Mouse (Mus musculus) midbrain, embryonic 10.5 days (tissue): ENCODE data around the gene Ets1. TPM values are rescaled to one million over a fixed set of nuclear protein-coding genes. Genes with fewer than 3 reads are reported as not detected.

Source experiments
- DNase-seq: peaks from one replicate; pipeline ENCODE4 v3.0.0-alpha.2; 2017; ENCODE audit warnings: low spot score
- H3K27ac ChIP-seq: fragments of 300-500 bp; sonication (generic); replicated peaks from 2 replicates; pipeline ENCODE4 v1.5.1; 2016; ENCODE audit warnings: mild to moderate bottlenecking
- H3K27me3 ChIP-seq: fragments of 300-500 bp; sonication (generic); 2 replicates; pipeline ENCODE4 v1.6.1; 2016; ENCODE audit warnings: low read depth, mild to moderate bottlenecking; ENCODE audit not compliant: poor library complexity, severe bottlenecking
- H3K36me3 ChIP-seq: fragments of 300-500 bp; sonication (generic); 2 replicates; pipeline ENCODE4 v1.6.1; 2016; ENCODE audit warnings: mild to moderate bottlenecking, moderate library complexity
- H3K4me1 ChIP-seq: fragments of 300-500 bp; sonication (generic); 2 replicates; pipeline ENCODE4 v1.6.1; 2016
- H3K4me3 ChIP-seq: fragments of 300-500 bp; sonication (generic); 2 replicates; pipeline ENCODE4 v1.5.1; 2016; ENCODE audit warnings: mild to moderate bottlenecking, moderate library complexity
- H3K9me3 ChIP-seq: fragments of 300-500 bp; sonication (generic); replicated peaks from 2 replicates; pipeline ENCODE4 v1.6.1; 2016; ENCODE audit warnings: mild to moderate bottlenecking
- WGBS: fragments of 180-500 bp; shearing (Covaris S2); methylation state at CpG from one replicate; pipeline ENCODE4 v1.1.7; 2016; 5-methylcytosine and 5-hydroxymethylcytosine counted together
- polyA plus RNA-seq: library from polyadenylated mRNA; unstranded; fragments of >200 nt; fragmentation: Nextera tagmentation; extraction: Ambion mirVana; gene quantifications from 2 replicates; pipeline ENCODE4 v1.2.1, GENCODE M21; 2016

Ets1 gene
- polyA plus RNA-seq, 1 experiment from 2014 or later = 25.7 TPM

DNA sequence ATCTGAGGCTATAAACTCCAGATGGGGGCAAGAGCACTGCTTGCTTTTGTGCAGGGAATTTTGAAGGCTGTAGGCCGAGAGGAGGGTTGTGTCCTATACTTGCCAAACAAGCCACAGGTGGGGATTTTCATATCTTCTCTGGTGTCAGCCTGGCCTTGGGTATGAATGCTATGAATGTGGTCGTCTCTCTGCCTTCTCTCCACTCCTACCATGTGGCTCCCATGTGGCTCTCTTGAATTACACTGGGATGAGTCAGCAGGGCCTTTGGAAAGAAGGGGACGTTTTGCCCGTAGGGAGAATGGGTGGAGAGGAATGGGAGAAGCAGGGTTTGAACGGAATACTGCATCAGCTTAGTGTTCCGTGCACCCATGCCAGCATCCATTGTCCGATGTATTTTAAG lies 78.5 kb downstream of the Ets1 start:
- no peak for DNase-seq
- H3K4me1 ChIP-seq = peaks cover 29% of the 10 kb centered on the region
- no peaks in the 10 kb centered on the region for H3K36me3 ChIP-seq
- WGBS = 81% methylated on average over 7 of the region's 7 CpGs
- H3K9me3 ChIP-seq = peaks cover 10% of the 10 kb centered on the region; the same call in 1 of the 2 replicates
- no peak overlapping the region for H3K4me3 ChIP-seq
- no peak overlapping the region for H3K27ac ChIP-seq
- peaks cover 61% of the 10 kb centered on the region for H3K27me3 ChIP-seq

- 26% methylated on average over 9 of the region's 9 CpGs for WGBS
- Histone ChIP-seq H3K4me1 (peaks cover 31% of the 10 kb centered on the region), H3K27me3 (peaks cover 51% of the 10 kb centered on the region), H3K36me3 (no peaks in the 10 kb centered on the region), H3K27ac (no peak overlapping the region), H3K9me3 (peaks cover 5% of the 10 kb centered on the region; the same call in 1 of the 2 replicates), H3K4me3 (no peak overlapping the region)
- no peak for DNase-seq
These were observed 79.9 kb downstream of the Ets1 start for GRCm38 (mm10) chr9:32715806-32716466.

DNA sequence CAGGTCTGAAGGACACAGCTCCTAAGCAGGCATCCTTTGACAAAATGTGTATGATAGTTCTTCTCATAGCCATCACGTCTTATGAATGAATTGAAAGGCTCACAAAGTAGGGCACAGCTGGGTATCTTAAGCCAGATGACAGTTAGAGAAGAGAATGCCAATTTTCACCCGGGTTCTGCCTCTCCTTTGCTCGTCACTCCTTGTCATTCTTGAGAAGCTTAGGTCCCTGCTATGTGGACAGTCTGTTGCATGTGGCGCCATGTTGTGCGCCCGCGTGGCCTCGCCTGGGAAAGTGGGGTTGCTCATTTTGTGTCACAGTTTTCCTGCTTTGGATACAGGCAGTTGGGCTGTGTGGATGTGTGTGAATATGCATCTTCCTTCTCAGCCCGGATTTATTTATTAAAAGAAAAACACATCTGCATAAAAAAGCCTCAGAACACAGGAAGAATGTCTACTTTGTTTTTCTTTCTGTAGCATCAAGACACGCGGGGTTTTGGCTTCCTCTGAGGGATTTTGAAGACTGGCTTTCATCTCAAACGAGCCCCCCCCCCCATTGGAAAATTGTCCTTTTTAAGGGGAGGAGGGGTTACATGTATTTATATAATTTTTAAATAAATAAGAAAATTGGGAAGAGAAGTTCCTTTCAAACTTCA lies 81.4 kb downstream of the Ets1 start:
- WGBS = 72% methylated on average over 12 of the region's 12 CpGs

DNA sequence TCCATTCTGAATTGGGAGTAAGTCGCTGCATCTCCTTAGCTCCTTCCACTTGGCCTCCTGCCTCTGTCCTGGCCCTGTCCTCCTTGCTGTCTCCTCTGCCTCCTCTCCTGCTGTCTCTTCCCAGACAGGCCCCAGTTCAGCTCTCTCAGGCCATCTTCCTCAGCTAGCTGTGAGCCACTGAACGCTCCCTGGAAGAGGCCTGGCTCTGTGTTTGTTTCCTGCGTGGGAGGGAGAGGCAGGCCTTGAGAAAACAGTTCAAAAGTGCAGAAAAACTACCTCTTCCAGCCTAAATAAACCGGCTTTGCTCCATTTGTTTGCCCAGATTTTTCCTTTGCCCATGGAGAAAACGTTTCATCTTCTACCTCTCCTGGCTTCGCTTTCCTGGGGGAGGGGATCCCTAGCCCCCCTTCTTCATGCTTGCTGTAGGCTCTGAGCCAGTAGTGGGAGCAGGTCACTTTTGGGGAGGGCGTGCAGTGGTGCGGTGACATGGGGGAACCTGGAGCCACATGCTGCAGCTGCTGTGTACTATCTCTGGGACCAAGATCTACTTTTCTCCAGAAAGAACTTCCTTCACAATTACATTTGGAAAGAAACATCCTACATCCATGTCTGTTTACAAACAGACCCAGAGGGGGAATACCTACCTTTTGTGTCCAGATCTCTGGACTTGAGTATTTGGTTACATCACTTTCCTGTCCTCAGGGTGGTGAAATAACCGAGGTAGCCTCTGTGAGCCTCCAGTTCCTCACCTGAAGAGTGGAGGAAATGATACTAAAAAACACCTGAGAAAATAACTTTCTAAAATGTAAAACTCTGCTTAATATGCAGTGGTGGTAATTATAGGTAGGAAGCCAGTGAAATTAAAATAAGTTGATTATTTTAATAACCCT lies 82.2 kb downstream of the Ets1 start:
- WGBS = 75% methylated on average over 9 of the region's 9 CpGs
- Histone ChIP-seq H3K4me3 (no peak overlapping the region), H3K4me1 (peaks cover 38% of the 10 kb centered on the region), H3K27me3 (peaks cover 40% of the 10 kb centered on the region), H3K27ac (peak overlapping the region; percentile 7; the same call in 1 of the 2 replicates), H3K9me3 (no peaks in the 10 kb centered on the region), H3K36me3 (no peaks in the 10 kb centered on the region)
- no peak for DNase-seq

More for the DNA sequence above, 81.4 kb downstream of the Ets1 start:
- DNase-seq = no peak
- peak overlapping the region; percentile 7; the same call in 1 of the 2 replicates for H3K27ac ChIP-seq
- H3K4me1 ChIP-seq = peaks cover 38% of the 10 kb centered on the region
- no peak overlapping the region for H3K4me3 ChIP-seq
- H3K36me3 ChIP-seq = no peaks in the 10 kb centered on the region
- H3K27me3 ChIP-seq = peaks cover 47% of the 10 kb centered on the region
- H3K9me3 ChIP-seq = no peaks in the 10 kb centered on the region

DNA sequence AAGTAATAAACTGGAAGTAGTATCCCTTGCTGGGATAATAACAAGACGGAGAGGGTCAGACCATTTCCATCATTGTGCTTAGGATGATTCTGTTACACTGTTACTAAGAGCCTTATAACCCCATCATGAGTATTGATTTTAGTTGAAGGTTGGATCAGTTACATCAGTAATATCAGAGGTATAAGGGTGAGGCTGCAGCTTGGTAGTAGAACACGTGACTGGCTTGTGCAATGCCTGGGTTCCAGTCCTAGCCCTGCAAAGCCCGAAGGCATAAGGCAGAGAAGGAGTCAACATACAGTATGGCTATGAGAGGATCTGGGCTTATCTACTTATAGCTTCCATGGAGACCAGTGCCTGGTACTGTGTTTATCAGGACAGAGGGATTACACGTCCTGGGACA lies 82.8 kb downstream of the Ets1 start:
- no peak overlapping the region for H3K4me3 ChIP-seq
- no peak for DNase-seq
- no peaks in the 10 kb centered on the region for H3K36me3 ChIP-seq
- no peak overlapping the region for H3K27ac ChIP-seq
- H3K27me3 ChIP-seq = peaks cover 33% of the 10 kb centered on the region
- peaks cover 38% of the 10 kb centered on the region for H3K4me1 ChIP-seq
- H3K9me3 ChIP-seq = no peaks in the 10 kb centered on the region
- 86% methylated on average over 4 of the region's 4 CpGs for WGBS

GRCm38 (mm10) chr9:32719941-32720263 lies 83.9 kb downstream of the Ets1 start:
- Histone ChIP-seq H3K36me3 (no peaks in the 10 kb centered on the region), H3K27ac (no peak overlapping the region), H3K9me3 (no peaks in the 10 kb centered on the region), H3K4me3 (no peak overlapping the region), H3K4me1 (peaks cover 38% of the 10 kb centered on the region), H3K27me3 (peaks cover 23% of the 10 kb centered on the region)
- WGBS = 63% methylated on average over 3 of the region's 3 CpGs
- DNase-seq = no peak

GRCm38 (mm10) chr9:32720264-32721031 lies 84.4 kb downstream of the Ets1 start:
- WGBS = 55% methylated on average over 12 of the region's 12 CpGs

GRCm38 (mm10) chr9:32721081-32721480 lies 85.1 kb downstream of the Ets1 start:
- Histone ChIP-seq H3K4me1 (peaks cover 29% of the 10 kb centered on the region), H3K4me3 (no peak overlapping the region), H3K9me3 (no peaks in the 10 kb centered on the region), H3K27ac (no peak overlapping the region), H3K27me3 (peaks cover 17% of the 10 kb centered on the region), H3K36me3 (no peaks in the 10 kb centered on the region)
- DNase-seq = no peak
- 66% methylated on average over 2 of the region's 2 CpGs for WGBS

More at GRCm38 (mm10) chr9:32720264-32721031, 84.4 kb downstream of the Ets1 start:
- DNase-seq = no peak
- Histone ChIP-seq H3K27me3 (peaks cover 17% of the 10 kb centered on the region), H3K4me3 (no peak overlapping the region), H3K36me3 (no peaks in the 10 kb centered on the region), H3K9me3 (no peaks in the 10 kb centered on the region), H3K27ac (no peak overlapping the region), H3K4me1 (peaks cover 36% of the 10 kb centered on the region)

DNA sequence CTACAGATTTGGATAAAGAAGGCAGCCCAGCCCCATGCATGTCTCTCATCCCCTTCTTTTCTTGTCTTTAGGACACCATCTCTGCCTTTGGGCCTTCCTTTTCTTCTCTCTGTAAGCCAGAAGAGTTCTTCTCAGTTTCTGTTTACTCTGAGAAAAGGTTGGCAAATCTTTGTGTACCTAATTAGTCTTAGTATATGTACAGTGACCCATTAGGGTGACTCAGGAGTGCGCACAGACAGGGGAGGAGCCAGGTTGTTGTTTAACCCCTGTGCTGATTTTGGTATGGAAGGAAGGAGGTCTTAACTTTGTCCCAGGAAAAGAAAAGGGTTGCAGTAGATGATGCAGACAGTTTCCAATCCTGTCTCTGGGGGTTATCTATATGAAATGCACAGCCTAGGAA lies 86.2 kb downstream of the Ets1 start:
- peaks cover 13% of the 10 kb centered on the region for H3K27me3 ChIP-seq
- no peak overlapping the region for H3K27ac ChIP-seq
- peaks cover 20% of the 10 kb centered on the region for H3K4me1 ChIP-seq
- 86% methylated on average over 1 of the region's 1 CpGs for WGBS
- H3K4me3 ChIP-seq = no peak overlapping the region
- H3K9me3 ChIP-seq = no peaks in the 10 kb centered on the region
- no peaks in the 10 kb centered on the region for H3K36me3 ChIP-seq
- DNase-seq = no peak

DNA sequence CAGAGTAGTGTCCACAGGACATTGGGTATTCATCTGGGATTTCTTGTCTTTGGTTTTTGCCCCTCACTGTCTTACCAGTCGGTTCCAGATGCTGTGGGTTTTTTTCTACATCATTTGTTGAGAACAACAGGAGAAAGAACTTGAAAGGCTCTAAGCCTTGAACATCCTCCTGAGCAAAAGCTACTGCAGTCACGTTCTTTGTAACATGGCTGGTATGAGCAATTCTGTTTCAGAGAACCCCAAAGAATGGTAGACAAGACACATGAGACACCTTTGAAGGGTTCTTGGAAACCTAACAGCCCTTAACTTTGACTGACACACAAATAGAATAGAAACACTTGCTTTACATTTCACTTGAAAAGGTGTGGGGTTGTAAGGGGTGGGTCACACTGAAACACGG lies 86.9 kb downstream of the Ets1 start:
- peaks cover 5% of the 10 kb centered on the region for H3K27me3 ChIP-seq
- 67% methylated on average over 3 of the region's 3 CpGs for WGBS
- H3K4me1 ChIP-seq = peaks cover 15% of the 10 kb centered on the region
- H3K36me3 ChIP-seq = no peaks in the 10 kb centered on the region
- DNase-seq = no peak
- H3K4me3 ChIP-seq = no peak overlapping the region
- no peak overlapping the region for H3K27ac ChIP-seq
- H3K9me3 ChIP-seq = no peaks in the 10 kb centered on the region

- WGBS = 90% methylated on average over 7 of the region's 7 CpGs
- H3K27me3 ChIP-seq = no peaks in the 10 kb centered on the region
- no peaks in the 10 kb centered on the region for H3K9me3 ChIP-seq
- H3K4me1 ChIP-seq = peaks cover 12% of the 10 kb centered on the region
- no peaks in the 10 kb centered on the region for H3K36me3 ChIP-seq
- H3K4me3 ChIP-seq = no peak overlapping the region
- H3K27ac ChIP-seq = no peak overlapping the region
- DNase-seq = no peak
These were observed 88.3 kb downstream of the Ets1 start for GRCm38 (mm10) chr9:32724131-32724825.

DNA sequence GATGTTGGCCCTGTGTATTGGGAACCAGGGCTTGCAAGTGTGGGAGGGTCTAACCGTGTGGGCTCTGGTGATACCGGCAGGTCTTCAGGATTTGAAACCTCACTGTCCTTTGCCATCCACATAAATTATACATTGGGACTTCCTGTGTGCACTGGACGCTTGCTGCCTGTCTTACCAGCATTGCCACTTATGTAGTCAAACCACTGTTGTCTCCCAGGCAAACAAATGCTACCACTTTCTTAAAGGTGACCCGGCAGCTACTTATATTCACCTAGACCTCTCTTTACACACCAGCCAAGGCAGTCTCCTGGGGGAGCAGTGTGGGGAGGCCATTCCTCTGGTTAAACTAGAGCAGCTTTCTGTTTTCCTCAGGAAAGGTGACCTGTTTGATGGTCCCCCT lies 89.9 kb downstream of the Ets1 start:
- Histone ChIP-seq H3K4me1 (peaks cover 9% of the 10 kb centered on the region), H3K27me3 (no peaks in the 10 kb centered on the region), H3K9me3 (no peaks in the 10 kb centered on the region), H3K27ac (no peak overlapping the region), H3K4me3 (no peak overlapping the region), H3K36me3 (no peaks in the 10 kb centered on the region)
- DNase-seq = no peak
- WGBS = 90% methylated on average over 4 of the region's 4 CpGs
